Mouse (Mus musculus): Measurements from ENCODE around the gene Ms4a18. TPM values are rescaled to one million over a fixed set of nuclear protein-coding genes. Genes with fewer than 3 reads are reported as not detected.
A peak's percentile ranks its signal among the peaks of the same experiment; 100 is the strongest.

The Ms4a18 gene
- polyA plus RNA-seq, 1 experiment from 2014 or later, result not detected

GRCm38 (mm10) chr19:10952021-10952939 is 65.6 kb downstream of the Ms4a18 start:
- peaks cover 17% of the 10 kb centered on the region for H3K4me1 ChIP-seq
- 0 out of 2 replicates have a peak overlapping the region, but pooled peaks have one; percentile 9 for H3K4me2 ChIP-seq (replicated peaks)
- WGBS, result 78% methylated on average over 11 of the region's 11 CpGs
- H3K9me3 ChIP-seq, result no peaks in the 10 kb centered on the region
- ATAC-seq (ENCODE audit: low FRiP score, low read depth), result no peak
- no peaks in the 10 kb centered on the region for H3K27me3 ChIP-seq (replicated peaks)
- H3K9ac ChIP-seq, result no peak overlapping the region
- no peaks in the 10 kb centered on the region for H3K36me3 ChIP-seq
- H3K4me3 ChIP-seq, result no peak overlapping the region
- no peak overlapping the region for H3K27ac ChIP-seq

- Histone ChIP-seq H3K27ac (no peak overlapping the region), H3K4me2 (replicated peaks) (peak overlapping the region; percentile 99), H3K27me3 (replicated peaks) (no peaks in the 10 kb centered on the region), H3K9me3 (no peaks in the 10 kb centered on the region), H3K4me3 (peak overlapping the region; percentile 59), H3K36me3 (peaks cover 10% of the 10 kb centered on the region), H3K4me1 (peaks cover 28% of the 10 kb centered on the region), H3K9ac (0 out of 2 replicates have a peak overlapping the region, but pooled peaks have one; percentile 83)
- 40% methylated on average over 9 of the region's 9 CpGs for WGBS
- peak; percentile 10; the same call in 1 of the 2 replicates for ATAC-seq (ENCODE audit: low FRiP score, low read depth)
These were observed 68.3 kb downstream of the Ms4a18 start for GRCm38 (mm10) chr19:10949558-10949957.

GRCm38 (mm10) chr19:10949112-10949511 is 68.7 kb downstream of the Ms4a18 start, which contains the start of gene Ccdc86:
Gene Ccdc86, minus strand, starts transcription at chr19:10949266.
- Histone ChIP-seq H3K27me3 (replicated peaks) (no peaks in the 10 kb centered on the region), H3K9ac (peak within 1 kb of the TSS; percentile 83), H3K4me2 (replicated peaks) (peak within 1 kb of the TSS; percentile 99), H3K4me3 (peak within 1 kb of the TSS; percentile 59), H3K4me1 (peaks cover 28% of the 10 kb centered on the region), H3K27ac (no peak within 1 kb of the TSS), H3K36me3 (peaks cover 14% of the 10 kb centered on the region), H3K9me3 (no peaks in the 10 kb centered on the region)
- peak; percentile 96 for ATAC-seq (ENCODE audit: low FRiP score, low read depth)
- 1% methylated on average over 30 of the region's 30 CpGs for WGBS

- Histone ChIP-seq H3K4me2 (replicated peaks) (peak overlapping the region; percentile 99), H3K4me3 (peak overlapping the region; percentile 59), H3K4me1 (peaks cover 28% of the 10 kb centered on the region), H3K9me3 (no peaks in the 10 kb centered on the region), H3K27ac (no peak overlapping the region), H3K9ac (peak overlapping the region; percentile 83), H3K36me3 (peaks cover 21% of the 10 kb centered on the region), H3K27me3 (replicated peaks) (no peaks in the 10 kb centered on the region)
- peak; percentile 7; the same call in 1 of the 2 replicates for ATAC-seq (ENCODE audit: low FRiP score, low read depth)
- 0% methylated on average over 20 of the region's 20 CpGs for WGBS
These were observed 69.4 kb downstream of the Ms4a18 start for GRCm38 (mm10) chr19:10948416-10948815.

GRCm38 (mm10) chr19:10947219-10947618 is 70.6 kb downstream of the Ms4a18 start:
- Histone ChIP-seq H3K27ac (no peak overlapping the region), H3K4me1 (peaks cover 26% of the 10 kb centered on the region), H3K36me3 (peaks cover 33% of the 10 kb centered on the region), H3K9ac (peak overlapping the region; percentile 83), H3K4me3 (no peak overlapping the region; the same call in 1 of the 2 replicates), H3K27me3 (replicated peaks) (no peaks in the 10 kb centered on the region), H3K9me3 (no peaks in the 10 kb centered on the region), H3K4me2 (replicated peaks) (peak overlapping the region; percentile 99)
- WGBS, result 88% methylated on average over 5 of the region's 5 CpGs
- ATAC-seq (ENCODE audit: low FRiP score, low read depth), result no peak

Other genes starting within 250 kb of the Ms4a18 start
- gene Cd6, start 188.0 kb downstream of the Ms4a18 start, polyA plus RNA-seq (2016; fragmentation: Nextera tagmentation; extraction: Ambion mirVana), result 0.06 TPM in 1 of 2 replicates, not detected in the other
- 0.20 and 0.46 TPM in 2 replicates for gene Slc15a3, start 178.3 kb downstream of the Ms4a18 start, polyA plus RNA-seq (2016; fragmentation: Nextera tagmentation; extraction: Ambion mirVana)
- 151 and 157 TPM in 2 replicates for gene Tmem132a, start 148.1 kb downstream of the Ms4a18 start, polyA plus RNA-seq (2016; fragmentation: Nextera tagmentation; extraction: Ambion mirVana)
- gene Tmem109, start 136.0 kb downstream of the Ms4a18 start, polyA plus RNA-seq (2016; fragmentation: Nextera tagmentation; extraction: Ambion mirVana), result 38.7 and 39.1 TPM in 2 replicates
- 39.0 and 44.8 TPM in 2 replicates for gene Prpf19, start 122.8 kb downstream of the Ms4a18 start, polyA plus RNA-seq (2016; fragmentation: Nextera tagmentation; extraction: Ambion mirVana)
- 0.10 TPM in 1 of 2 replicates, not detected in the other for gene Zp1, start 97.4 kb downstream of the Ms4a18 start, polyA plus RNA-seq (2016; fragmentation: Nextera tagmentation; extraction: Ambion mirVana)
- gene Ptgdr2, start 80.9 kb downstream of the Ms4a18 start, polyA plus RNA-seq (2016; fragmentation: Nextera tagmentation; extraction: Ambion mirVana), result 0.19 TPM in 1 of 2 replicates, not detected in the other
- 20.4 and 21.5 TPM in 2 replicates for gene Ccdc86, start 68.8 kb downstream of the Ms4a18 start, polyA plus RNA-seq (2016; fragmentation: Nextera tagmentation; extraction: Ambion mirVana)
- gene Ms4a10, start 43.4 kb downstream of the Ms4a18 start, polyA plus RNA-seq (2016; fragmentation: Nextera tagmentation; extraction: Ambion mirVana), result not detected in 2 replicates
- not detected in 2 replicates for gene Ms4a15, start 24.8 kb downstream of the Ms4a18 start, polyA plus RNA-seq (2016; fragmentation: Nextera tagmentation; extraction: Ambion mirVana)
- not detected in 2 replicates for gene Ms4a8a, start 63.1 kb upstream of the Ms4a18 start, polyA plus RNA-seq (2016; fragmentation: Nextera tagmentation; extraction: Ambion mirVana)
- not detected in 2 replicates for gene 1700017D01Rik, start 112.8 kb upstream of the Ms4a18 start, polyA plus RNA-seq (2016; fragmentation: Nextera tagmentation; extraction: Ambion mirVana)
- gene 1700025F22Rik, start 147.3 kb upstream of the Ms4a18 start, polyA plus RNA-seq (2016; fragmentation: Nextera tagmentation; extraction: Ambion mirVana), result not detected in 2 replicates
- gene Ms4a13, start 178.7 kb upstream of the Ms4a18 start, polyA plus RNA-seq (2016; fragmentation: Nextera tagmentation; extraction: Ambion mirVana), result not detected in 2 replicates
- not detected in 2 replicates for gene Ms4a12, start 214.4 kb upstream of the Ms4a18 start, polyA plus RNA-seq (2016; fragmentation: Nextera tagmentation; extraction: Ambion mirVana)
- gene Ms4a1, start 248.2 kb upstream of the Ms4a18 start, polyA plus RNA-seq (2016; fragmentation: Nextera tagmentation; extraction: Ambion mirVana), result not detected in 2 replicates

Measured in neural tube, embryonic 12.5 days (tissue).